Mouse (Mus musculus) CD4-positive, CD25-positive, alpha-beta regulatory T cell, adult 2 months (primary cell): ENCODE measurements around the gene Sema4d.

Experiments used
- DNase-seq: peaks from one replicate; pipeline ENCODE4 v3.0.0-alpha.2; 2012; ENCODE audit warnings: low read depth, low spot score

Sema4d gene

DNA sequence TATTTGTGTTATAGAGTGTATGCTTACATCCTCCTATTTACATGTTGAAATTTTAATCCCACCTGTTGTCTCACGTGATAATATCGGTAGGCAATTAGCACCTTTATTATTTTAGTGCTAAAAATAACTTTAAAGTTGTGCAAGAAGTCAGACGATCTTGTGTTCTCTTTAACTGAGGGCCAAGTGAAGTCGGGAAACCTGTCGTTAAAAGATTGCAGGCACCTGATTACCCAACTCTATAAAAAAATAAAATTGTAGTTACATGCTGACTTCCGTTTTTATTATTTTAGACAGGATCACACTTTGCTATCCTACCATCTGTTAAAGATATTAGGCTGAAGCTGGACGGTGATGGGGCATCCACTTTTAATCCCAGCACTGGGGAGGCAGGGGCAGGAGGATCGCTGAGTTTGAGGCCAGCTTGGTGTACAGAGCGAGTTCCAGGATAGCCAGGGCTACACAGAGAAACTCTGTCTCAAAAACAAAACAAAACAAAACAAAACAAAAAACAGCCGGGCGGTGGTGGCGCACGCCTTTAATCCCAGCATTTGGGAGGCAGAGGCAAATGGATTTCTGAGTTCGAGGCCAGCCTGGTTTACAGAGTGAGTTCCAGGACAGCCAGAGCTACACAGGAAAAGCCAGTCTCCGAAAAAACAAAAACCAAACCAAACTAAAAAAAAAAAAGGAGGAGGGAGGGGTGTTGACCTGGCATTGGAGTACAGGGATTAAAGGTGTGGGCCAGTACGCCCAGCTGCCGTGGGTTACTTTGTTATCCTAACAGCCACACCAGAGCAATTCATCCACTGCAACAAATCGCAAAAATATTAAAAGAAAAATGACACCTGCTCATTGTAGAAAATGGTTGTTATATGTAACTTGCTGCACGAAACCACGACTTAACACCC lies 149.4 kb downstream of the Sema4d start:
- no peak for DNase-seq

DNA sequence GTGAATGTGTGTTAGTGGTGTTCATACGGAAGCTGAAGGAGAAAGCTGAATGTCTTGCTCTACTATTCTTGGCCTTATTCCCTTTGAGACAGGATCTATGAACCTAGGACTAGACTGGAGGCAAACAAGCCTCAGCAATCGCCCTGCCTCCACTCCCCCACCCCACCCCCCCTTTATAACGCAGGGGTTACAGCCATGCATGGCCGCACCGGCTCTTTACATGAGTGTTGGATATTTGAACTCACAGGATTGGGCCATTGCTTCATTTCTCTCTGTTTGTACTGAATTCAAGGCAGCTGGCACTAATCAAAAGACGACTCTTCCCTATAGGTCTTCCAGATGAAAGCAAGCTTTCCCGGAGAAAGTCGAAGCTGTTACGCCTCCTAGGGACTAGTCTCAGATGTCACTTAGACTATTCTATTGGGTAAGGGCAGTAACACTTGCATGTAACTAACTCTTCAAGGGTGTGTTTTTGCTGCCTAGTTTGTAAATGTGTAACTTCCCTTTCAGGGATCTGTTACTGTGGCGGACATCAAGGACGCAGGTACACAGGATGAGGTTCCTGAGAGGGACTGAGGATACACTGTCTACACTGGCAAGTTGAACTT lies 151.3 kb downstream of the Sema4d start:
- no peak for DNase-seq

DNA sequence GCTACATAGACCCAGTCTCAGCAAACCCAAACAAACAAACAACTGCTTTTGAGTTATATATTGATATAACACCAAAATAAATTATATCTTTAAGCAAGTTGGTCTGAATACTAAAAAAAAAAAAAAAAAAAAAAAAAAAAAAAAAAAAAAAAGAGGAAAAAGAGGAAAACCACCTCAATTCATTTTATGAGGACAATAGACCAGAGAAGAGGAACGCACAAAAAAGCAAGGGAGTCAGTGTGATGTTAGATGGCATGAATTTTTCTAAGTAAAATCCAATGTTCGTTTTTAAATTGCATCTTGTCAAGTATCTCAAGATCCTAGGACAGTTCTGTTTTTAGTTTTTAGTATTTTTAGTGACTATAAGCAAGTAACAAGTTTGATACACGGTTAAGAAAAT lies 152.1 kb downstream of the Sema4d start:
- DNase-seq, result no peak

DNA sequence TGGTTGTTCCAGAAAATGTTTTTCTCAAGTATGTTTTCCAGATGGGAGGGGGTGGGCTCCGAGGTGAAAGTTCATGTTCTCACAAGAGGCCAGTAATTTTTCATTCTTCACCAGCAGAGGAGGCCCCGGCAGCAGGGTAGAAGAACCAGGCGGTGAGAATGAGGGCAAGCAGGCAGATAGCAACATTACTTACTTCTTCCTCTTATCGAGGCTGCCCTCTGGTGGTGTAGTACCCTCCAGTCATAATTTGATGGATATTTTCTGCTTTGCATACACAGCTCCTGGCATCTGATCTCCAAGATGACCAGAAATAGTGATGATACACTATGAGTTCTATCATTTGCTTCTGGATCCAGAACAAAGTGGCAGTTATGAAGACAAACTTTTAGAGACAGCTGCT lies 154.6 kb downstream of the Sema4d start:
- DNase-seq, result peak; percentile 54
